18 mouse cellular contexts compared by ENCODE assay signal in genomic region chr5:142604379-142604778, GRCm38 (mm10). TPM values are rescaled to one million over a fixed set of nuclear protein-coding genes. Genes with fewer than 3 reads are reported as not detected.
"Had no signal": no experiment of that assay in that cellular context is flagged by ENCODE, and none has a peak within 500 bp of the region (broad histone marks: within the 10 kb centered on the region; RNA-seq: fewer than 3 reads in every experiment).

No protein-coding gene starts in this region.

- H3K9me3 ChIP-seq: kidney, embryonic 15.5 days; limb, embryonic 12.5 days; midbrain, embryonic 10.5 days; midbrain, embryonic 15.5 days; neural tube, embryonic 13.5 days; stomach, embryonic 15.5 days had no signal

- H3K36me3 ChIP-seq: kidney, embryonic 15.5 days; limb, embryonic 12.5 days; midbrain, embryonic 10.5 days; midbrain, embryonic 15.5 days; neural tube, embryonic 13.5 days; stomach, embryonic 15.5 days had no signal

- H3K4me3 ChIP-seq: kidney, embryonic 15.5 days; limb, embryonic 12.5 days; midbrain, embryonic 10.5 days; midbrain, embryonic 15.5 days; neural tube, embryonic 13.5 days; stomach, embryonic 15.5 days had no signal

- ATAC-seq: intestine, embryonic 16.5 days; midbrain, embryonic 15.5 days had no signal

- H3K27ac ChIP-seq: kidney, embryonic 15.5 days; limb, embryonic 12.5 days; liver, embryonic 14.5 days; midbrain, embryonic 10.5 days; midbrain, embryonic 15.5 days; neural tube, embryonic 13.5 days; stomach, embryonic 15.5 days had no signal

- H3K9ac ChIP-seq: kidney, embryonic 15.5 days; limb, embryonic 12.5 days; liver, embryonic 14.5 days; lung, embryonic 14.5 days; midbrain, embryonic 15.5 days; neural tube, embryonic 13.5 days; stomach, embryonic 15.5 days had no signal

- H3K4me2 ChIP-seq: kidney, embryonic 15.5 days; limb, embryonic 12.5 days; lung, embryonic 14.5 days; midbrain, embryonic 15.5 days; stomach, embryonic 15.5 days had no signal

- DNase-seq: kidney, adult 2 months; kidney, postnatal 14 days; layer of hippocampus, adult 9-11 months; lung, embryonic 14.5 days; lung, postnatal 10 days; lung, postnatal 4 days; right cerebral cortex, postnatal 14 days; thymus, adult 2 months; thymus, postnatal 36 days had no signal

RNA-seq across cellular contexts. Expression of gene Mmd2, which starts 4.2 kb away (rescaled TPM):
- total RNA-seq: megakaryocyte, adult 5-6 weeks had no signal

RNA-seq across cellular contexts. Expression of gene Radil, which starts 53.5 kb away (rescaled TPM):
- total RNA-seq: megakaryocyte, adult 5-6 weeks had no signal
